Mouse (Mus musculus) midbrain, postnatal 0 days (tissue): ENCODE measurements around the gene Fam149a. TPM values are rescaled to one million over a fixed set of nuclear protein-coding genes. Genes with fewer than 3 reads are reported as not detected.
A peak's percentile ranks its signal among the peaks of the same experiment; 100 is the strongest.

Experiments used
- ATAC-seq: fragments of 200-750 bp; cut with Nextera tagmentation; 2 replicates; pipeline ENCODE4 v1.8.0; 2017; ENCODE audit warnings: moderate number of reproducible peaks, mild to moderate bottlenecking, moderate TSS enrichment, moderate library complexity; ENCODE audit not compliant: low FRiP score
- DNase-seq: peaks from one replicate; pipeline ENCODE4 v3.0.0-alpha.2; 2015; ENCODE audit warnings: low spot score
- H3K27ac ChIP-seq: fragments of 300-500 bp; sonication (generic); 2 replicates; pipeline ENCODE4 v1.5.1; 2014; ENCODE audit warnings: low read depth, mild to moderate bottlenecking, low read length, mixed read lengths
- H3K27me3 ChIP-seq: fragments of 300-500 bp; sonication (generic); 2 replicates; pipeline ENCODE4 v1.6.1; 2014; ENCODE audit warnings: low read length, control low read depth, mixed read lengths; ENCODE audit not compliant: insufficient read depth
- H3K36me3 ChIP-seq: fragments of 300-500 bp; sonication (generic); 2 replicates; pipeline ENCODE4 v1.6.1; 2014; ENCODE audit warnings: low read length, control low read depth, mixed read lengths; ENCODE audit not compliant: insufficient read depth
- H3K4me1 ChIP-seq: fragments of 300-500 bp; sonication (generic); 2 replicates; pipeline ENCODE4 v1.6.1; 2014; ENCODE audit warnings: mild to moderate bottlenecking, control low read depth, antibody characterized with exemption, low read length, mixed read lengths; ENCODE audit not compliant: insufficient read depth
- H3K4me2 ChIP-seq: fragments of 300-500 bp; sonication (generic); 2 replicates; pipeline ENCODE4 v1.6.1; 2014; ENCODE audit warnings: low read depth, mild to moderate bottlenecking, low read length, mixed read lengths; ENCODE audit not compliant: poor library complexity, severe bottlenecking
- H3K4me3 ChIP-seq: fragments of 300-500 bp; sonication (generic); 2 replicates; pipeline ENCODE4 v1.5.1; 2014; ENCODE audit warnings: low read depth, mild to moderate bottlenecking, low read length, moderate library complexity
- H3K9ac ChIP-seq: fragments of 300-500 bp; sonication (generic); replicated peaks from 2 replicates; pipeline ENCODE4 v1.6.1; 2014; ENCODE audit warnings: mild to moderate bottlenecking, low read length, moderate library complexity, mixed read lengths; ENCODE audit not compliant: poor library complexity, severe bottlenecking
- H3K9me3 ChIP-seq: fragments of 300-500 bp; sonication (generic); 2 replicates; pipeline ENCODE4 v1.6.1; 2016; ENCODE audit warnings: low read length, control low read depth
- CTCF ChIP-seq: IDR thresholded peaks from 2 replicates; pipeline ENCODE4 v1.5.1; 2016; ENCODE audit warnings: antibody characterized with exemption, mild to moderate bottlenecking
- WGBS: fragments of 180-500 bp; shearing (Covaris S2); extraction: QIAGEN DNeasy Blood & Tissue Kit; methylation state at CpG from one replicate; pipeline ENCODE4 v1.1.7; 2014; 5-methylcytosine and 5-hydroxymethylcytosine counted together
- polyA plus RNA-seq: library from polyadenylated mRNA; unstranded; fragments of >200 nt; fragmentation: Nextera tagmentation; extraction: Ambion mirVana; gene quantifications from 2 replicates; pipeline ENCODE4 v1.2.1, GENCODE M21; 2015
- total RNA-seq: library from RNA; depleted of rRNA; stranded (reverse); fragments of >200 nt; gene quantifications from 2 replicates; pipeline ENCODE4 v1.2.3, GENCODE M21; 2014; rRNA removed

Fam149a gene
- total RNA-seq, result 34.7 and 37.3 TPM in 2 replicates
- polyA plus RNA-seq, result 18.4 and 19.7 TPM in 2 replicates

DNA sequence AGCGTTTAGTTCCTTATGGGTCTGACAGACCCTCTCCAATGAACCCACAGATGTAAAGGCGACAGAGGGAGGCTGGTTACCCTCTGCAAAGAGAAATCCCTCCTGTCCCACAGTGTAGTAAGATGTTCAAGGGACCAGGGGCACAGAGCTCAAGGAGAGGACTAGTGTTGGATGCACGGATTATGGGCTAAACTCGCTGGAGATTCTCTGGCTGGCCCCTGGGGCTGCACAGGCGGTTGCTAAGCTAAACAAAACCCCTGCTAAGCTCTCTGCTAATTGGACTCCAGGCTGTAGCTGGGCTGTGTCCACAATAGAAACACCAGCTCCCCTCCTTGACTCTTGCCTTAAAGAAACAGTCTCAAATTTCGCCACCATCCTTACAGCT lies at the start of gene Fam149a:
TSS of gene Fam149a (minus strand) at position 329 of the 385 bp plus-strand sequence.
- WGBS, result 2% methylated on average over 6 of the region's 6 CpGs
- Histone ChIP-seq H3K27ac (no peak within 1 kb of the TSS), H3K9ac (peak within 1 kb of the TSS; percentile 57), H3K36me3 (no peaks in the 10 kb centered on the region), H3K9me3 (no peaks in the 10 kb centered on the region), H3K27me3 (no peaks in the 10 kb centered on the region), H3K4me2 (peak within 1 kb of the TSS; percentile 74), H3K4me1 (peaks cover 4% of the 10 kb centered on the region; the same call in 1 of the 2 replicates), H3K4me3 (peak within 1 kb of the TSS; percentile 37)
- no peak for TF ChIP-seq CTCF
- ATAC-seq (peak; percentile 74; the same call in 1 of the 2 replicates), DNase-seq (peak; percentile 58)

DNA sequence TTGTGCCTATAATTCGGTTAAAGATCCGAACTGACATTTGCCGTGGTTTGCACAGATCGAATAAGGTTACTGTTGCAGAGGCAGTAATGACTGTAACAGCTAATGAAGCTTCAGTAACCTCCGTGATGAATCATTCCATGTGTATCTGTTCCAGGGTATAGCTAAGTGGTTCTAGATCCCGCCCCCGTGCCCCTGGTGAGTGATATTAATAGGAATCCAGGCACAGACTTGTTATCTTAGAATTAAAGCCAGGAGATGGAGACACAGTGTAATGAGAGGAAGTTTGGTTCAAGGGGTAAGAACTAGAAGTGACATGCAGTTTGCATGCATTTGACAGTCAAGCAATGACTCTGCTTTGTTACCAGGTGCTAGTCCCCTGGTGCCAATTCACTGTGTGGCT lies 38.1 kb upstream of the Fam149a start:
- Histone ChIP-seq H3K9ac (no peak overlapping the region), H3K27ac (no peak overlapping the region), H3K36me3 (no peaks in the 10 kb centered on the region), H3K4me3 (no peak overlapping the region), H3K4me2 (no peak overlapping the region), H3K27me3 (no peaks in the 10 kb centered on the region), H3K4me1 (no peaks in the 10 kb centered on the region), H3K9me3 (no peaks in the 10 kb centered on the region)
- DNase-seq (no peak), ATAC-seq (no peak)
- TF ChIP-seq CTCF, result no peak
- 96% methylated on average over 7 of the region's 7 CpGs for WGBS

DNA sequence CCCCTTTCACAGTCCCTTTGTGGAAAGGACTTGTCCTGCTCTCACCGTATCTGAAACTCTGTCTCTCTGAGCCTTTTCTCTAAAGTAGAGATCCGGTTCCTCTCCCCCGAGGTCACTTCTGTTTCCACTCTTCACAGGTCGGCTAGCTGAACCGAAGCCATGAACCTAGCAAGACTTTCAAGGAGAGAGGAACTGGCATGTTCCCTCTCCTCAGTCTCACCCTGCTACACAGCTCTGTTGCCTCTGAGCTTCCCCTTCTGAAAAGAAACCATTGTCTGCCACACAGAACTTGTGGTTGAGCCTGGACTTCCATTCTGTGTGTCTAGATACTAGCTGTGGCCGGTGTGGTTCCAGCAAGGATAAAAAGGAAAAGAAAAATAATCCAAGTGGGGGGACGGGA lies 32.9 kb upstream of the Fam149a start:
- no peak for TF ChIP-seq CTCF
- no peaks in the 10 kb centered on the region for H3K36me3 ChIP-seq
- H3K4me2 ChIP-seq, result no peak overlapping the region
- DNase-seq, result no peak
- H3K4me3 ChIP-seq, result no peak overlapping the region
- H3K9me3 ChIP-seq, result no peaks in the 10 kb centered on the region
- WGBS, result 88% methylated on average over 7 of the region's 7 CpGs
- H3K4me1 ChIP-seq, result no peaks in the 10 kb centered on the region
- no peak overlapping the region for H3K27ac ChIP-seq
- H3K27me3 ChIP-seq, result no peaks in the 10 kb centered on the region
- no peak overlapping the region for H3K9ac ChIP-seq
- ATAC-seq, result no peak

DNA sequence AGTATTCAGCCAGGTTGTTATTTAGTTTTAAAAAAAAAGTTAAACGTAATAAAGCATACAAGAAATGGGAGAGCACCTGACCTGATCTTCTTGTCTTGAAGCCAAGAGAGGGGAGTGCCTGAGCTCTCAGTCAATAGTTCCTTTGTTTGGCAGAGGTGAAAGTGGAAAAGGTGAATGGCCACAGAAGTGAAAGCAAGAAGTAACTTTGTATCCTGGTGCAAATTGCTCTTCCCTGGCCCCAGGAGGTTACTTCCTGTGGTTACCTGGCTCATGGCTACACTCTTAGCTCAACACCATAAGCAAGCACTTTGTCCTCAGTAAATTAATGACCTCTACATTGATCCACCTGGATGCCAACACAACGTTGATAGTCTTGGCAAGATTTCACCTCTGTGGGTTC lies 28.8 kb upstream of the Fam149a start, which contains the start of gene Tlr3:
TSS of gene Tlr3 (minus strand) at position 199 of the 400 bp plus-strand sequence.
- no peaks in the 10 kb centered on the region for H3K9me3 ChIP-seq
- H3K27ac ChIP-seq, result peak within 1 kb of the TSS; percentile 1; the same call in 1 of the 2 replicates
- DNase-seq, result no peak
- H3K4me3 ChIP-seq, result peak within 1 kb of the TSS; percentile 22
- ATAC-seq, result no peak
- WGBS, result 71% methylated on average over 2 of the region's 2 CpGs
- no peaks in the 10 kb centered on the region for H3K27me3 ChIP-seq
- no peak for TF ChIP-seq CTCF
- H3K36me3 ChIP-seq, result no peaks in the 10 kb centered on the region
- peak within 1 kb of the TSS; percentile 40 for H3K4me2 ChIP-seq
- H3K4me1 ChIP-seq, result no peaks in the 10 kb centered on the region
- H3K9ac ChIP-seq, result no peak within 1 kb of the TSS

DNA sequence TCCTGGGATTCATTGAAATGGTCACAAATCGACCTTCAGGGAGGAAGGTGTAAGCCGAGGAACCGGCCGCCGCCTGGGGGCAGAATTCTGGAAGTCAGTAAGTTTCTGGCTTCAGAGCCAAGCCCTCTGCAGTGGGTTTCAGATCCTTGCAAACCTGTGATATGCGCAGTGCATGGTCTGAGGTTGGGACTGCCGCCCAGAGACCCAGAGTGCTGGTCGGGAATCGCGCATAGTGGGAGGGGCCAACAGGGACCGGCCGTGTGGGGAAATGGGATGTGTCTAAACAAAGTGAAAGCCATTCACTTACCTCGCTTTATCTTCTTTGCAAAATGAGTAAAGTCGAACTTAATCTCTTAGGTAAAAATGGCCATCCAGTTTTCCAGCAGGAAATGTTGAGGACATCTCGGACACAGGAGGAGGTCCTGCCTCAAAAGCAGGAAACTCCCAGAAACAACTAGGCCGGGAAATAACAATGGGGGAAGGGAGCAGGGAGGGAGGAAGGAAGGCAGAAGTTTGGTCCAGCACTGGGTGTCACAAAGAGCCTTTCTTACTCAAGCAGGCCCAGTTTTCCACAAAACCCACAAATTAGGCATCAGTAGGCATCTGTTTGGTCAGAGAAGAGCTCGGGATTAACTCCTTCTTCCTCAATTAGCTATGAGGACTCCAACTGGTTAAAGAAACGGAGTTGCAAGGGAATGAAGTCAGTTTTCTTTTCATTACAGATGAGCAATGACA lies 28.2 kb upstream of the Fam149a start:
- no peaks in the 10 kb centered on the region for H3K27me3 ChIP-seq
- peak; percentile 56 for TF ChIP-seq CTCF
- ATAC-seq, result peak; percentile 72
- no peaks in the 10 kb centered on the region for H3K9me3 ChIP-seq
- no peak overlapping the region for H3K9ac ChIP-seq
- H3K4me1 ChIP-seq, result no peaks in the 10 kb centered on the region
- peak; percentile 67 for DNase-seq
- peak overlapping the region; percentile 22 for H3K4me3 ChIP-seq
- 8% methylated on average over 18 of the region's 18 CpGs for WGBS
- H3K36me3 ChIP-seq, result no peaks in the 10 kb centered on the region
- peak overlapping the region; percentile 1; the same call in 1 of the 2 replicates for H3K27ac ChIP-seq
- H3K4me2 ChIP-seq, result peak overlapping the region; percentile 40

DNA sequence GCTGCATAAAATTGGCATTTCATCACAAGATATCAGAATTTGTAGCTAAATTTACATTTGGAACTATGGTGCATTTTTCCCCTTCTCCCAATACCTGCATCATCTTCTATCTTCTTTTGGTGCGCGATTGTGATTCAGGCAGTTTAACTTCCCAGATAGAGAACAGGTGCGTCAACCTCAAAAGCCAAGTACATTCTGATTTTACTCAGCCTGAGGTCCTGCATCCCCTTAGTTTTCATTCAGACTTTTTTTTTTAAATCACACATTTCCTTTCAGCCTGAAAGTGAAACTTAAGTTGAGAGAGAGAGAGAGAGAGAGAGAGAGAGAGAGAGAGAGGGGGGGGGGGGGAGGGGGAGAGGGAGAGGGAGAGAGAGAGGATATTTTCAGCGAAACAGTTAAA lies 27.6 kb upstream of the Fam149a start:
- peak overlapping the region; percentile 22 for H3K4me3 ChIP-seq
- TF ChIP-seq CTCF, result no peak
- WGBS, result 52% methylated on average over 4 of the region's 4 CpGs
- H3K9me3 ChIP-seq, result no peaks in the 10 kb centered on the region
- no peak overlapping the region for H3K9ac ChIP-seq
- no peaks in the 10 kb centered on the region for H3K4me1 ChIP-seq
- H3K36me3 ChIP-seq, result no peaks in the 10 kb centered on the region
- H3K27me3 ChIP-seq, result no peaks in the 10 kb centered on the region
- H3K4me2 ChIP-seq, result peak overlapping the region; percentile 40
- H3K27ac ChIP-seq, result no peak overlapping the region
- ATAC-seq, result no peak
- DNase-seq, result no peak
